Mouse (Mus musculus) frontal cortex, adult 2 months (tissue): ENCODE results near the gene Slc39a11. TPM values are rescaled to one million over a fixed set of nuclear protein-coding genes. Genes with fewer than 3 reads are reported as not detected.
A peak's percentile ranks its signal among the peaks of the same experiment; 100 is the strongest.

Experiments
- DNase-seq, 2 experiments: peaks; one replicate each; pipeline ENCODE4 v3.0.0; 2022; ENCODE audit warnings: low spot score in 1 of 2; ENCODE audit errors: extremely low spot score in 1 of 2
- polyA plus RNA-seq: library from polyadenylated mRNA; depleted of rRNA; stranded (reverse); fragments of >200 nt; gene quantifications from 2 replicates; pipeline ENCODE4 v1.2.3, GENCODE M21; 2012

Gene Slc39a11
- polyA plus RNA-seq, 1 experiment: 12.3 TPM

GRCm38 (mm10) chr11:113476720-113477119 is 173.2 kb downstream of the Slc39a11 start:
- DNase-seq: no peak

GRCm38 (mm10) chr11:113475491-113475890 is 174.4 kb downstream of the Slc39a11 start:
- no peak for DNase-seq

GRCm38 (mm10) chr11:113473998-113474534 is 175.8 kb downstream of the Slc39a11 start:
- no peak for DNase-seq

- no peak for DNase-seq
These were observed 177.9 kb downstream of the Slc39a11 start for GRCm38 (mm10) chr11:113471936-113472335.

GRCm38 (mm10) chr11:113469919-113470785 is 179.7 kb downstream of the Slc39a11 start:
- DNase-seq: peak in 1 of 2 experiments; percentile 59

- DNase-seq: no peak
These were observed 181.9 kb downstream of the Slc39a11 start for GRCm38 (mm10) chr11:113468016-113468415.

- no peak for DNase-seq
These were observed 182.5 kb downstream of the Slc39a11 start for GRCm38 (mm10) chr11:113467313-113467811.

GRCm38 (mm10) chr11:113460118-113460517 is 189.8 kb downstream of the Slc39a11 start:
- no peak for DNase-seq

- no peak for DNase-seq
These were observed 191.2 kb downstream of the Slc39a11 start for GRCm38 (mm10) chr11:113458582-113459210.

- no peak for DNase-seq
These were observed 196.9 kb downstream of the Slc39a11 start for GRCm38 (mm10) chr11:113452861-113453568.

- peak in 1 of 2 experiments; percentile 55 for DNase-seq
These were observed 198.6 kb downstream of the Slc39a11 start for GRCm38 (mm10) chr11:113451301-113451700.

- no peak for DNase-seq
These were observed 199.2 kb downstream of the Slc39a11 start for GRCm38 (mm10) chr11:113450665-113451064.

GRCm38 (mm10) chr11:113450028-113450427 is 199.9 kb downstream of the Slc39a11 start:
- DNase-seq: no peak

- no peak for DNase-seq
These were observed 207.8 kb downstream of the Slc39a11 start for GRCm38 (mm10) chr11:113442036-113442435.

GRCm38 (mm10) chr11:113439328-113440030 is 210.4 kb downstream of the Slc39a11 start:
- peak; percentile 86 to 89 for DNase-seq

- no peak for DNase-seq
These were observed 211.0 kb downstream of the Slc39a11 start for GRCm38 (mm10) chr11:113438915-113439314.

GRCm38 (mm10) chr11:113437357-113437756 is 212.5 kb downstream of the Slc39a11 start:
- DNase-seq: no peak

GRCm38 (mm10) chr11:113436299-113436698 is 213.6 kb downstream of the Slc39a11 start:
- no peak for DNase-seq

- no peak for DNase-seq
These were observed 214.2 kb downstream of the Slc39a11 start for GRCm38 (mm10) chr11:113435696-113436095.

- no peak for DNase-seq
These were observed 218.7 kb downstream of the Slc39a11 start for GRCm38 (mm10) chr11:113431161-113431560.
